Mouse (Mus musculus) ES-E14 (cell line): ENCODE data around the gene Arhgap35. TPM values are rescaled to one million over a fixed set of nuclear protein-coding genes. Genes with fewer than 3 reads are reported as not detected.

Experiments
- DNase-seq: peaks from one replicate; pipeline ENCODE4 v3.0.0-alpha.2; 2013; ENCODE audit warnings: low read depth, low spot score
- H3K27ac ChIP-seq: 2 replicates; pipeline ENCODE4 v1.5.1; 2012; ENCODE audit warnings: low read depth, mild to moderate bottlenecking, low read length, moderate library complexity, mixed read lengths; ENCODE audit not compliant: poor library complexity, insufficient read depth, severe bottlenecking
- H3K36me3 ChIP-seq: 2 replicates; pipeline ENCODE4 v1.6.1; 2012; ENCODE audit warnings: mild to moderate bottlenecking, low read length, moderate library complexity, mixed read lengths; ENCODE audit not compliant: control insufficient read depth, poor library complexity, insufficient read depth, severe bottlenecking
- H3K4me1 ChIP-seq, 2 experiments: fragments of 150-350 bp in 1 of 2; sonication (generic) in 1 of 2; 2 replicates each; pipeline ENCODE4 v1.6.1; 2012; ENCODE audit warnings: low read length in 2 of 2, mild to moderate bottlenecking in 1 of 2, mixed read lengths in 1 of 2; ENCODE audit not compliant: control insufficient read depth in 2 of 2, insufficient read depth in 2 of 2, poor library complexity in 1 of 2
- H3K4me3 ChIP-seq, 2 experiments: fragments of 150-350 bp in 1 of 2; sonication (generic) in 1 of 2; 2 replicates each; pipeline ENCODE4 v1.5.1; 2012; ENCODE audit warnings: low read length in 2 of 2, low read depth in 1 of 2, mild to moderate bottlenecking in 1 of 2, mixed read lengths in 1 of 2; ENCODE audit not compliant: insufficient read depth in 1 of 2, poor library complexity in 1 of 2, severe bottlenecking in 1 of 2
- H3K9ac ChIP-seq: 2 replicates; pipeline ENCODE4 v1.6.1; 2012; ENCODE audit warnings: low read depth, mild to moderate bottlenecking, low read length, mixed read lengths; ENCODE audit not compliant: poor library complexity, insufficient read depth, severe bottlenecking
- H3K9me3 ChIP-seq: fragments of 150-350 bp; sonication (generic); 2 replicates; pipeline ENCODE4 v1.6.1; 2012; ENCODE audit warnings: low read depth, mild to moderate bottlenecking, low read length; ENCODE audit not compliant: control insufficient read depth, insufficient read depth
- CHD2 ChIP-seq: IDR thresholded peaks from 2 replicates; pipeline ENCODE4 v1.6.1; 2014; ENCODE audit warnings: mild to moderate bottlenecking, low read depth, low read length, inconsistent platforms
- HCFC1 ChIP-seq: IDR thresholded peaks from 2 replicates; pipeline ENCODE4 v1.6.1; 2012; ENCODE audit warnings: low read length, inconsistent platforms, borderline replicate concordance; ENCODE audit not compliant: insufficient read depth
- MAFK ChIP-seq: IDR thresholded peaks from 2 replicates; pipeline ENCODE4 v1.6.1; 2014; ENCODE audit warnings: mild to moderate bottlenecking, low read depth, low read length, inconsistent platforms; ENCODE audit not compliant: insufficient read depth
- ZC3H11A ChIP-seq: IDR thresholded peaks from 2 replicates; pipeline ENCODE4 v1.6.1; 2012; ENCODE audit warnings: low read depth, mild to moderate bottlenecking, inconsistent platforms, low read length, borderline replicate concordance
- ZNF384 ChIP-seq: IDR thresholded peaks from 2 replicates; pipeline ENCODE4 v1.6.1; 2012; ENCODE audit warnings: low read depth, low read length, inconsistent platforms
- in situ Hi-C, 2 experiments: fragments of 600-800 bp; cut with MboI; formaldehyde crosslinking; loops; one replicate each; pipeline ENCODE4 v1.15.1; 2025; ENCODE audit warnings: low sequenced_read_pairs in 2 of 2, inconsistent platforms in 1 of 2; ENCODE audit not compliant: unreplicated experiment in 2 of 2
- total RNA-seq: library from RNA; depleted of rRNA; stranded (reverse); fragments of 300-350 nt; gene quantifications from 2 replicates; pipeline ENCODE4 v1.2.3, GENCODE M21; 2012

The Arhgap35 gene
- total RNA-seq, 1 experiment, result 46.6 TPM

GRCm38 (mm10) chr7:16537220-16537903 lies 77.4 kb downstream of the Arhgap35 start:
- peaks cover 4% of the 10 kb centered on the region; the same call in 1 of the 2 replicates for H3K36me3 ChIP-seq

DNA sequence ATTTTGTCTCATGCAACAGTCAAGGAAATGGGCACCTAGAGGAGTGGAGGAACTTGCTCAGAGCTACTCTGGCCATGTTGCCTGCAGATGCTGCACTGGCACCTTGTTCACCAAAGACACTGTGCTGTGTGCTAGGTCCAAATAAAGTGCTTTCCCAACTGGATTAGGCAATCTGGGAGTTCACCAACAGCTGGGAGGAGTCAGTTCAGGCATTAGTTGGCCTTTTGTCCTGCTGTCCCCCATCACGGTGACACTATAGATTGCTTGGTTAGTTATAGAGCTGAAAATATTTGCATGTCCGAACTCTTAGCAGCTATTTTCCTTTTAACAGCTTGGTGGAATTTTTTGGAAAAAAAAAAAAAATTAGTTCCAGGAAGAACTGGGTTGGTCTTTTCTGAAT lies 88.8 kb downstream of the Arhgap35 start:
- TF ChIP-seq ZNF384 (no peak), ZC3H11A (no peak), HCFC1 (no peak), CHD2 (no peak), MAFK (no peak)

More at GRCm38 (mm10) chr7:16537220-16537903, 77.4 kb downstream of the Arhgap35 start:
- no peaks in the 10 kb centered on the region for H3K4me1 ChIP-seq
- H3K4me3 ChIP-seq, result no peak overlapping the region
- in situ Hi-C loops, result no loop called here
- TF ChIP-seq CHD2 (no peak), HCFC1 (no peak), ZC3H11A (no peak), MAFK (no peak), ZNF384 (no peak)
- no peak overlapping the region for H3K27ac ChIP-seq
- DNase-seq, result no peak
- no peak overlapping the region for H3K9ac ChIP-seq
- H3K9me3 ChIP-seq, result no peaks in the 10 kb centered on the region

DNA sequence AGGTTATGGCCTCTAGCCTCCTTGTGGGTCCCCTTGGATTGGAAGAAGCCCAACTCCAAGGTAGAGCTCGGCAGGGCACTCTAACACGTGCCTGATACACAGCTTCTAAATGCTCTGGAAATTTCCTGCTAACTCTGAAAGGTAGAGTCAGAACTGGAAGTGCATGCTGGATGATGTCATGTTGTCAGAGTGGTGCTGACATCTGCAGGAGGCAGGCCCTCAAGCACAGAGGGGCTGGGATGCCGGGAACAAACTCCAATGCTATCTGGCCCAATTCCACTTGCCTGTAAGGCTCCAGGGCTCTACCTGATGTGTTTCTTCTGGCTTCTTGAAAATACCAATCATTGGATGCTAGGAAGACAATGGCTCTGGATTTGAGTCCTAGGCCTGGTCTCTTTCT lies 89.3 kb downstream of the Arhgap35 start:
- no peaks in the 10 kb centered on the region; the same call in 1 of the 2 replicates for H3K36me3 ChIP-seq
- H3K27ac ChIP-seq, result no peak overlapping the region
- in situ Hi-C loops, result no loop called here
- DNase-seq, result no peak
- H3K4me1 ChIP-seq, result 0 out of 4 replicates have a peak, but pooled peaks cover 0 to 3% of the 10 kb centered on the region in 2 experiments
- H3K9me3 ChIP-seq, result no peaks in the 10 kb centered on the region
- H3K9ac ChIP-seq, result no peak overlapping the region
- no peak overlapping the region for H3K4me3 ChIP-seq
- TF ChIP-seq CHD2 (no peak), ZNF384 (no peak), HCFC1 (no peak), MAFK (no peak)

More for the DNA sequence above, 88.8 kb downstream of the Arhgap35 start:
- 0 out of 4 replicates have a peak, but pooled peaks cover 0 to 3% of the 10 kb centered on the region in 2 experiments for H3K4me1 ChIP-seq
- no peak for DNase-seq
- no peaks in the 10 kb centered on the region; the same call in 1 of the 2 replicates for H3K36me3 ChIP-seq
- no peak overlapping the region for H3K27ac ChIP-seq
- H3K4me3 ChIP-seq, result no peak overlapping the region
- in situ Hi-C loops, result no loop called here
- no peak overlapping the region for H3K9ac ChIP-seq
- no peaks in the 10 kb centered on the region for H3K9me3 ChIP-seq

- Histone ChIP-seq H3K36me3 (no peaks in the 10 kb centered on the region; the same call in 1 of the 2 replicates), H3K4me1 (0 out of 4 replicates have a peak, but pooled peaks cover 0 to 3% of the 10 kb centered on the region in 2 experiments), H3K9me3 (no peaks in the 10 kb centered on the region), H3K4me3 (no peak overlapping the region), H3K9ac (no peak overlapping the region), H3K27ac (no peak overlapping the region)
- DNase-seq, result no peak
- TF ChIP-seq HCFC1, result no peak
- no peak for TF ChIP-seq CHD2
- no peak for TF ChIP-seq MAFK
- no peak for TF ChIP-seq ZNF384
- no peak for TF ChIP-seq ZC3H11A
- in situ Hi-C loops, result no loop called here
Observed at GRCm38 (mm10) chr7:16524308-16524707, 90.5 kb downstream of the Arhgap35 start.

GRCm38 (mm10) chr7:16519310-16519709 lies 95.5 kb downstream of the Arhgap35 start:
- H3K27ac ChIP-seq, result no peak overlapping the region
- H3K36me3 ChIP-seq, result peaks cover 4% of the 10 kb centered on the region; the same call in 1 of the 2 replicates
- DNase-seq, result no peak
- TF ChIP-seq HCFC1 (no peak), ZNF384 (no peak), CHD2 (no peak), MAFK (no peak), ZC3H11A (no peak)
- in situ Hi-C loops, result no loop called here
- H3K4me3 ChIP-seq, result no peak overlapping the region
- no peaks in the 10 kb centered on the region for H3K9me3 ChIP-seq
- H3K9ac ChIP-seq, result no peak overlapping the region
- H3K4me1 ChIP-seq, result 0 out of 4 replicates have a peak, but pooled peaks cover 0 to 1% of the 10 kb centered on the region in 2 experiments
